Mouse (Mus musculus) bone marrow macrophage, adult 2 months (primary cell): ENCODE results near the gene Gm43191.

ENCODE experiments used
- CTCF ChIP-seq: IDR thresholded peaks from 2 replicates; pipeline ENCODE4 v1.5.1; 2012; ENCODE audit warnings: low read depth, mild to moderate bottlenecking, low read length, moderate library complexity
- POLR2A ChIP-seq: IDR thresholded peaks from 2 replicates; pipeline ENCODE4 v1.6.1; 2012; ENCODE audit warnings: mild to moderate bottlenecking, low read depth, low read length, borderline replicate concordance

DNA sequence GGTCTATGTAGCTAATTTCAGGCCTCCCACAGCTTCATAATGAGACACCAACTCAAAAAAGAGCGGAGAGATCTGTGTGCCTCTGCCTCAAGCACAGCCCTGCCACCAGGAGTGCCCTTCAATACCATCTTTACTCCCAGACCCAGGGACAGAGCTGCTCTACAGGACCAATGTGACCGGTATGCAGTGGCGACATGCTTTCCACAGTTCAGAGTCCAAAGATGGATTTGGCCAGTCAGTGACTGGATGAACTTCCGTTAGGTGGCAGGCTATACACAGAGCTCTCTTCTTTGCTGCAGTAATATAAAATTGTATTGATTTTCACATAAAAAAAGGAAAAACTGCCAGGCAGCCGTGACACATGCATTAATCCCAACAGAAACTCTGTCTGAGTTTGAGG is 22.8 kb upstream of the Gm43191 start:
- no peak for TF ChIP-seq POLR2A
- no peak for TF ChIP-seq CTCF
